Mouse (Mus musculus) cerebellum, adult 11 months (tissue): ENCODE data around the gene Gm21188.
"Not testable (repeated sequence)": the region's sequence is repeated elsewhere in the genome, so short reads cannot be mapped to it uniquely, and the experiment has no call there.

Experiments used
- DNase-seq: peaks from one replicate; pipeline ENCODE4 v3.0.0; 2022

Gm21188 gene

DNA sequence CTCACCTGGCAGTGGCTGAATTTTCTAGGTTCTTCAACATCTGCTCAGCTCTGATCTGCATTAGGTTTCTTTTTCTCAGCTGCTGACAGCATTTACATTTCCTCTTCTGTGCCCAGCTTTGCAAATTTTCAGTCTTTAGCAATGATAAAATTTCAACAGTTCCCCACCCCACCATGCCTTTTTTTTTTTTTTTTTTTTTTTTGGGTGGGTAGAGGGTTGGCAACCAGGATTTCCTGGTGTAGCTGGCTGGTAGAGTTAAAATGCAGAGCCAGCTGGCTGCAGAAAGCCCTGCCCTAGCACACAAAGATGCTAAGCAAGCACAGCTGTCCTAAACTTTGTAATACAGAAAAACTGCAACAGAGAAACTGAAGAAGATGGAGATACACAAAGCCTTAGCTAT is at the start of gene Gm21188:
Gene Gm21188, minus strand, starts transcription at position 110 of the 400 bp plus-strand sequence.
- DNase-seq = not testable (repeated sequence)

DNA sequence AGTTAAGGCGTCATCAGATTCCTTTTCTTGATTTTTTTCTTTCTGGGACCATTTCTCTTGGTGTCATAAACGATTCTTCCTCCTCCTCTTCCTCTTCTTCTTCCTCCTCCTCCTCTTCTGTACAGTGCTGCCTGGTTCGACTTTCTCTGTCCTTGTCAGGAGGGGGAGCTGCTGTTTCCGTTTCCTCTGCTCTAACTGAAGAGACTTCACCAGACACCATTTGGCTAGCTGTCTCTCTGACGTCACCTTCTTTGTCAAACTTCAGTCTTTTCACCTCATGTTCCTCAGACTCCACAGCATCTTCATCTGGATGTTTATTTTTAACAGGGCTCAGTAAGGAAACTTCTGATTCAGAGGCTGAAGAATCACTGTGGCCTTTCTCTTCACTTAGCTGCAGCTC is 47.3 kb upstream of the Gm21188 start:
- DNase-seq = not testable (repeated sequence)

DNA sequence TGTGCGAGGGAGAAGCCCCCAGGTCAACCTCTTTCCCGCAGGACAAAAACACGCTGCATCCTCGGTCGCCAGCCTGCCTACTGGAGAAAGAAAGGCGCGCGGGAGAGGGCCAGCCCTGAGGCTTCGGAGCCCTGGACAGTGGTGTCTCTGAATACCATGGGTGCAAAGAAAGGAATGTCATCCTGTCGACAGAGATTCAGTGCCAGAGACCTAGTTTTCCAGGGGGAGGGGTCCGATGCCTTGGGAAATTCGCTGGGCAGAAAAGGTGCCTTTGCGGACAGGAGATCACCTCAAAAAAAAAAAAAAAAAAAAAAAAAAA is 44.9 kb upstream of the Gm21188 start:
- DNase-seq = not testable (repeated sequence)

DNA sequence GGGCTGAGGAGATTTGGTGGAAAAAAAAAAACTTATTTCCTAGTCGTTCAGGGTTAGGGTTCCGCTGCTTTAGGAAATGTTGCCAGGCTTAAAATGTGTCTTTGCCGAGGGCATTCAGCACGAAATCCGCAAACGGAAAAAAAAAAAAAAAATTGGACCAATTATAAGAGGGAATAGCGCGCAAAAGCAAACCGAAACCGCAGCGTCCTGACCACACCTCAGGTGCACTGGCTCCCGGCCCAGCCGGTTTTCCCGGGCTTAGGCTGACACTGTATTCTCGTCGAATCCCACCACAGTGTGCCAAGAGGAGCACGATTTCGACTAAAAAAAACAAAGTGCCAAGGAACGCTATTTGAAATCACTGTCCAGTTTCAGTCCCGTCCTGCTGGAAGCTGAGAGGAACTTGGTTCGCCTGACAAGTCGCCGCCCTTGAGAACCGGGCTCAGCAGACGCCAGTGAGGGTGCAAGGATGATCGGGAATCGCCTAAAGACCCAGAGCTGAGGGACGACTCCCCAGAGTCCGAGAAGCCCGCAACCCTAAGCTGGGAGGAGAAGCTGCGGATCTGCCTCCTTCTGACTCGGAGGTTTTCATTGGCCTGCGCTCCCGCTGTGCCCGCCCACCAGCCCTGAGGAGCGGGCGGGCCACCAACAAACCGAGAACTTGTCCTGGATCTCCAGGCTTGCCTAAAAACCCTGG is 44.4 kb upstream of the Gm21188 start:
- DNase-seq = not testable (repeated sequence)

DNA sequence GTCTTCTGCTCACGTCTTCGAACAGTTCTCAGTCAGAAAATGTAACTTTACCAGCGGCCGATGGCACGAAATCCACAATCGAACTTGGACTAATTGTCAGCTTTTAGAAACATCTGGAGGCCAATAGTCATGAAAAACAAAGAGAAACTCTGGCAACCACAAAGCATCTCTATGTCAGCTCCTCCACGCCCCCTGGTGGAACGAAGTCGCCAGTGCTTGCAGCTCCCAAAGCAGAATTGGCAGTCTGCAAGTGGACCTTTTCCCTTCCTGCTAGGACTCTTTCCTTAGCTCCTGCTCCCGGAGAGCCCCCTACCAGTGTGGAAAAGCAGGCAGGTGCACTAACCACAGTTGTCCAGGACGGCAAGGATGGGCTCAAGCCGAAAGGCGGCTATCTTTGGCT is 41.0 kb upstream of the Gm21188 start:
- DNase-seq = not testable (repeated sequence)

DNA sequence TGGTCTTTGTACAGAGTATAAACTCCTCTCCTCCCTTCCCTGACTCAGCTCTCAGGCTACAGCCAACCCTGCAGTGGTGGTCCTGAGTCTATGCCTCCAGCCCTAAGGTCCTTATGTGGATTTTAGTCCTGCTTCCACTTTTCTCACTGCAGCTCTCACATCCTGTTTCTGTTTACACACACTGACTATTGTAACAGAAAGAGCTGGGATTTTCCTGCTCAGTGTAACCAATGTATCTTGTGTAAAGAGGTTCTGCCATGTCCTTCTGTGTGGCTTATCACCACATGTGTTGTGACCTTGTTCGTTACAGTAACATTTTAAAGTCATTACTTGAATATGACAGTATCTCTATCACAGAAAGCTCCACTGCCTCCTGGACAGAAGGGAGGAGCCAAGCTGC is 27.6 kb upstream of the Gm21188 start:
- not testable (repeated sequence) for DNase-seq

DNA sequence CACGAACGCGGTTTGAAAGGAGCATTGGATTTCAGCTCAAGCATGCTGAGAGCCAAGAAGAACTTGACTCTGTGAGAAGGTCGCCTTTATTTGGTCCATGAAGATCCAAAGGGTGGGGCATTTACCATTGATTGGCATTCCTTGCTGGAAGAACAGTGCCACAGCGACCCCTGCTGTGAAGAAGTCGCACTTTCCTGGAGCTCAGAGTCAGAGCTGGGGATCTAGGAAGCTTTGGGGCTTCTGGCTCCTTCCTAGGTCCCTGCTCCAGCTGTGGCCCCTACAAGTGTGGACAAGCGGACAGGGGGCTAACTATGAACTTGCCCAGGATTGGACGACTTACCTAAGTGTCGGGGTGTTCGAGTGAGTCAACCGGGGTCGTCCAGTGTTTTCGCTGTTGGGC is 18.9 kb upstream of the Gm21188 start:
- not testable (repeated sequence) for DNase-seq

DNA sequence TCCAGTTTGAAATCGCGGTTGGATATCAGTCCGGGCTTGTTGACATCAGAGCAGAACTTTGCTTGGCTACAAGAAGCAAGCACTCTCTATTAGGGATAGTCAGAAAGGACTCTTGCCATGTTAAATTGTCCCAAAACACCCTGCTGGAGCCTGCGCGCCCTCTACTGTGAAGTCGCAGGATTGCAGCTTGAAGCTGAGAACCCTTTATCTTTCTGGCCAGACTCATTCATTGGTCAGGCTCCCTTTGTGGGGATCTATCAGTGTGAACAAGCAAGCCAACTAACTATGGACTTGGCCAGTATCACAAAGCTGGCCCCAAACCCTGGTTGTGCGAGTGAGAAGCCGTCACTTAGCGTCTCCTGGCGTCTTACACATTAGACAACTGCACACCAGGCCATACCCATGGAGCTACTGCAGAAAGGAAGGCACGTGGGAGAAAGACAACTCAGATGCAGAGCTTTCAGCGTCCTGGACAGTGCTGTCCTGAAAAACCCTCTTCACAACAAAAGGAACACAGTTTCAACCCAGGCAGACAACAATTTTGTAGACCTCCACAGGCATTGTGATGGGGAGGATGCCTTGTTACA is 18.1 kb upstream of the Gm21188 start:
- DNase-seq = not testable (repeated sequence)

DNA sequence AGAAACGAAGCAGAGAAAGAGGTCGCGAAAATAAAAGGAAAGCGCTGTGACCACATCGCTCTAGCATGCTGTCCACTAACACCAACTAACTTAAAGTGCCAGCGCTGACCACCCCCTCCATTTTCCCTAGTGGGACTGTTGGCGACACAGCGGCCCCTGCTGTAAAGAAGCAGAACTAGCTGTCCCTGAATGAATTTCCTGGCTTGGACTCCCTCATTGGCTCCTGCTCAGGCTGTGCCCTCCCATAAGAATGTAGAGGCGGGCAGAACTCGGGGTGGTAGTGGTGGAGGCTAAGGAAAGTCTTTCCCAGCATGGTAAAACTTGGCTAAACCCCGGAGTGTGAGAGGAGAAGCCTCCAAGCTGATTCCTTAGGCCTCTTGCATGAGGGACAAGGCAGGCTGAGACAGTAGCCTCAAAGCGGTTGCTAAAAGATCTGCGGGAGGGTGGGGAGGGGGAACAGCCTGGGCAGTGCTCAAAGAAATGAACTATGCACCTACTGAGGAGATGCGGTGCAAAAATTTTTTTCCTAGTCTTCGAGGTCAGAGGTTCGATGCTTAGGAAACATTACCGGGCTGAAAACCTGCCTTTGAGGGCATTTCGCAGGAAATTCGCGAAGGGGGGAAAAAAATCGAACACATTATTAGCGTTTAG is 11.6 kb upstream of the Gm21188 start:
- not testable (repeated sequence) for DNase-seq

DNA sequence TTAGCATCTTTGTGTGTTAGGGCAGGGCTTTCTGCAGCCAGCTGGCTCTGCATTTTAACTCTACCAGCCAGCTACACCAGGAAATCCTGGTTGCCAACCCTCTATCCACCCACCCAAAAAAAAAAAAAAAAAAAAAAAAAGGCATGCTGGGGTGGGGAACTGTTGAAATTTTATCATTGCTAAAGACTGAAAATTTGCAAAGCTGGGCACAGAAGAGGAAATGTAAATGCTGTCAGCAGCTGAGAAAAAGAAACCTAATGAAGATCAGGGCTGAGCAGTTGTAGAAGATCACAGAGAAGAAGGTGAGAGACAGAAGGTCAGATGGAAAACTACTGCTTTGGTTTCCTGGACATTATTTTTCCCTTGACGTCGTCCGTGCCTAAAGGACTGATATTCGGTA is 10.9 kb upstream of the Gm21188 start:
- not testable (repeated sequence) for DNase-seq

DNA sequence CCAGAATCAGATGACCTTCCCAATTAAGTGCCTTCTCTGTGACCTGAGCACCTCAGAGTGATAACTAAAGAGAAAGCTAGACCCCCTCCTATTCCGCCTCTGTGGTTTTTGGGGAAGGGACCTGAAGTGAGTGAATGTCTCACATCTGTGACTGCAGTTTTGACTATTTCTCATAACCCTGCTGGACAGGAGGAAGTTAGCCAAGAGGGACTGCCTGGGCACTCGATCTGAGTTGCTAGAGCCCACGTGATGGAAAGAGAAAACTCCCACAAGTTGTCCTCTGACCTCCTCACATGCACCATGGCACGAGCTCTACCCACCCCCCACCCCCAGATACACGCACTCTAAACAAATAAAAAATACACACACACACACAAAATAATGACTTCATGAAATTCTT is 3.4 kb downstream of the Gm21188 start:
- DNase-seq = not testable (repeated sequence)

DNA sequence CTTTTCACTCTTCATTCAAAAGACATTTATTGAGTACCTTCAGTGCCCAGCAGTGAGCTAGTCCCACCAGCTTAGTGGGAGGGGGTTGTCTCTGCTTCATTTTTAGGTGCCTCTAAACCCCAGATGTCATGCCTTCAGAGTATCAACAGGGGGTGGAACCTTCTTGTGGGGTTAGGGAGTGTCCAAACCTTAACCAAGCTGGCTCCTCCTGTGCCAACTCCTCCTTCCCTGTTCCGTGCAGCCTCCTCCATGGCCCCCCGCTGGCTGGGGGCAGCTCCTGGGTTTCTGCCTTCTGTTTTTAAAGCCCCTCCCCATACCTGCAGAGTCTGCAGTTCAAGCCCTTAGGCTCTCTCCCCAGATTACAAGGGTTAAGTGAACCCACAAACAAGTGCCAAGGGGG is 3.8 kb downstream of the Gm21188 start:
- not testable (repeated sequence) for DNase-seq

DNA sequence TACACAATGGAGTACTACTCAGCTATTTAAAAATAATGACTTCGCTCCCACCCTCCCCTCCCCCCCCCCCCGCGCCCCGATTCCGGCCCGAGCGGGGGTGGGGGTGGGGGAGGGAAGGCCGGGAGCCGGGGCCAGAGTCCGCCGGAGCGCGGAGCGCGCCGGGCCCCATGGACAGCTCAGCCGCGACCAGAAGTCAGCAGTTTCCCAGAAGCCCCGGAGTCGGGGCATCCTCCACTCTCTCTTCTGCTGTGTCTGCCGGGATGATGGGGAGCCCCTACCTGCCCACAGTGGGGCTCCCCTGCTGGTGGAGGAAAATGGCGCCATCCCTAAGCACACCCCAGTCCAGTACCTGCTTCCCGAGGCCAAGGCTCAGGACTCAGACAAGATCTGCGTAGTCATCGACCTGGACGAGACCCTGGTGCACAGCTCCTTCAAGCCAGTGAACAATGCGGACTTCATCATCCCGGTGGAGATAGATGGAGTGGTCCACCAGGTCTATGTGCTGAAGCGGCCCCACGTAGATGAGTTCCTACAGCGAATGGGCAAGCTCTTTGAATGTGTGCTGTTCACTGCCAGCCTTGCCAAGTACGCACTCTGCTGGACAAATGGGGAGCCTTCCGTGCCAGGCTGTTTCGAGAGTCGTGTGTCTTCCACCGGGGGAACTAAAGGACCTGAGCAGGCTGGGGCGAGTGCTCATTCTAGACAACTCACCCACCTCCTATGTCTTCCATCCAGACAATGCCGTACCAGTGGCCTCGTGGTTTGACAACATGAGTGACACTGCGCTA is 5.4 kb downstream of the Gm21188 start:
- not testable (repeated sequence) for DNase-seq

DNA sequence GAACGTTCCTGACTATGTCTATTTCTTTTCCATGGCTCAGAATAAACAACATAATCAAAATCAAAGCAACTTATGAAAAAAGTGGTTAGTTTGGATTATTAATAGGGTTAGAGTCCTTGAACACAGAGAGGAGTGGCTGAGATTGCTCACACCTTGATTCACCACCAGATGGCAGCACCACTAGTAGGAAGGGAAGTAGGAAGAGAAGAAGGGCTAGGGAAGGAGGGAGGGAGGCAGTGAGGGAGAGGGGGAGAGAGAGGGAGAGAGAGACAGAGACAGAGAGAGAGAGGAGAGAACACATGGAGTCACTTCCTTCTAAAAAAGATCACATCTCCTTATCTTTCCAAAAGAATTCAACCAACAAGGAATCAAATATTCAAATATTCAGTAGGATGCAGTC is 10.8 kb downstream of the Gm21188 start:
- not testable (repeated sequence) for DNase-seq

DNA sequence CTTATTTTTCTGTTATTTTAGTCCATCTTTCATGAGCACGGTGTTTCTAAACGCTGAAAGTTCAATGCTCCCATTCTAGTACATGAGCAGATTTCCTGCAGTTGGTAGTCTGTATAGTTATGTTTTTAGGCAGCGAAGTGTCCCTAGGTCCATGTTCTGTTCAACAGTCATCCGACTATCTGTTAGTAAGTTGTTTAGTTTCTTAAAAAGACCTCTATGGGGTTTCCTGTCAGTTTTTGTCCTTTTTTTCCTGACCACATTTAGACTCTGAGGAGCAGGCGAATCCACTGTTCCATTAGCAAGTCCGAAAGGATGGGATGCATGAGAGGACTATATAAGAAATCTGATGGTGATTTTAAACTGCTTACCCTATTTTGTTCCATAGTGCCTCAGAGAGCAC is 14.1 kb downstream of the Gm21188 start:
- not testable (repeated sequence) for DNase-seq

DNA sequence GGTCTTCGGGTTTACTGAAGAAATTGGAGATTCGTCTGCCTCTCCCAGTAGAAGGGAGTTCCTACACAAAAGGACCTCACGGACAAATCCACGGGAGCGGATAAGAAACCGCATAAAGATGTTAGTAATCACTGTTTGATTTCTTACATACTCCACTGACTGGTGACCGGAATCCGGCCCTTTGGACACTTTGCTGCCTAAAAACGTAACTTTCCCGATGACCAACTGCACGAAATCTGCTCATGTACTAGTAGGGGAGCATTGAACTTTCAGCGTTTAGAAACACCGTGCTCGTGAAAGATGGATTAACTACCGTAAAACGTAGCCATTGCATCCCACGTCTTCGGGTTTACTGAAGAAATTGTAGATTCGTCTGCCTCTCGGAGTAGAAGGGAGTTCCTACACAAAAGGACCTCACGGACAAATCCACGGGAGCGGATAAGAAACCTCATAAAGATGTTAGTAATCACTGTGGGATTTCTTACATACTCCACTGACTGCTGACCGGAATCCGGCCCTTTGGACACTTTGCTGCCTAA is 15.3 kb downstream of the Gm21188 start:
- not testable (repeated sequence) for DNase-seq

DNA sequence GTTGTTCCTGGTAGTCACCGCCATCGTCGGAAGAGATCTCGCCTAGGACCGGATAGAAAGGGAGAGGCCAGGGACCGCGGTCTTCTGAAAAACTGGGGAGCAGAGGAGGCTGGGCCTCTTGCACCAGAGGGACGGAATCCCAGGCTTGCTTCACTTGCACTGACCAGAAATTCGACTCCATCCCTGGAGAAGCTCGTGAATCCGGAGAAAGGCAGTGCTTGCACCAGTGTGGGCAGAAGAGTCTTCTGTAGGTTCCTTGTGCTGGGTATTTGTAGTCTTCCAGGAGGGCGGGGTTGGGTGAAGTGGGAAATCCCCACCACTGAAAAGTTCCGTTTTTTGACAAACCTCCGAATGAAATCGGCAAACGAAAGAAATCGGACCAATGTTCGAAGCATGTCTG is 16.8 kb downstream of the Gm21188 start:
- DNase-seq = not testable (repeated sequence)

DNA sequence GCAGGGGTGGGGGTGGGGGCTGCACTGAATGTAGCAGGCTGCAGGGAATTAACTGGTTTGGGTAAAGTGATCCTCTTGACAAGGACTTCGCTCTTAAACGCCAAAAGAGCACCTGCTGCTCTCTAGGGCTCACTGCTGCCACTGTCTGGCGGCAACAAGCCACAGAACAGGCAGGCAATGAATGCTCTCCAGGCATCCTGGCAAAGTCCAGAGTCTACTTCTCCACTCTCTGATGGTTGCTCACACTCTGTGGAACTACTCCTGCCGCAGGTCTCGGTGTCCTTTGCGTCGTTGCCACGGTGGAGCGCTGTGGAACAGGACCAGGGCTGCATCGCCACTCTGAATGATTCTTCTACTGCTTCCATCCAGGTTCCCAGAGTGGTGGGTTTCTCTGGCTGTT is 17.4 kb downstream of the Gm21188 start:
- DNase-seq = not testable (repeated sequence)

DNA sequence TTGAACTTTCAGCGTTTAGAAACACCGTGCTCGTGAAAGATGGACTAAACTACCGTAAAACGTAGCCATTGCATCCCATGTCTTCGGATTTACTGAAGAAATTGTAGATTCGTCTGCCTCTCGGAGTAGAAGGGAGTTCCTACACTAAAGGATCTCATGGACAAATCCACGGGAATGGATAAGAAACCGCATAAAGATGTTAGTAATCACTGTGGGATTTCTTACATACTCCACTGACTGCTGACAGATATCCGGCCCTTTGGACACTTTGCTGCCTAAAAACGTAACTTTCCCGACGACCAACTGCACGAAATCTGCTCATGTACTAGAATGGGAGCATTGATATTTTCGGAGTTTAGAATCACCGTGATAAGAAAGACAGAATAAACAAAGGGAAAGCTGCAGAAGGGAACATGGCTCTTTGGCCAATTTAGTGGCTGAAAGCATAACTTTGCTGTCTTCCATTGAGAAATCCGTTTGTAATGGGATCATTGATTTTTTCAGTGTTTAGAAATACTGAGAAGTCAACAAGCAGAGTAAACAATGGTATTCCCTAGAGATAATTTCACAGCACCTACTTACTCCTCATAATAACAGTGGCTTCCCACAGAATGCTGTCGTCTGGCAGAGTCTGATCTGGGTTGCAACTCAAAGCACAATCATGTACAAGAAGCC is 18.3 kb downstream of the Gm21188 start:
- DNase-seq = not testable (repeated sequence)

DNA sequence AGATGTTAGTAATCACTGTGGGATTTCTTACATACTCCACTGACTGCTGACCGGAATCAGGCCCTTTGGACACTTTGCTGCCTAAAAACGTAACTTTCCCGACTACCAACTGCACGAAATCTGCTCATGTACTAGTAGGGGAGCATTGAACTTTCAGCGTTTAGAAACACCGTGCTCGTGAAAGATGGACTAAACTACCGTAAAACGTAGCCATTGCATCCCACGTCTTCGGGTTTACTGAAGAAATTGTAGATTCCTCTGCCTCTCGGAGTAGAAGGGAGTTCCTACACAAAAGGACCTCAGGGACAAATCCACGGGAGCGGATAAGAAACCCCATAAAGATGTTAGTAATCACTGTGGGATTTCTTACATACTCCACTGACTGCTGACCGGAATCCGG is 20.3 kb downstream of the Gm21188 start:
- not testable (repeated sequence) for DNase-seq

DNA sequence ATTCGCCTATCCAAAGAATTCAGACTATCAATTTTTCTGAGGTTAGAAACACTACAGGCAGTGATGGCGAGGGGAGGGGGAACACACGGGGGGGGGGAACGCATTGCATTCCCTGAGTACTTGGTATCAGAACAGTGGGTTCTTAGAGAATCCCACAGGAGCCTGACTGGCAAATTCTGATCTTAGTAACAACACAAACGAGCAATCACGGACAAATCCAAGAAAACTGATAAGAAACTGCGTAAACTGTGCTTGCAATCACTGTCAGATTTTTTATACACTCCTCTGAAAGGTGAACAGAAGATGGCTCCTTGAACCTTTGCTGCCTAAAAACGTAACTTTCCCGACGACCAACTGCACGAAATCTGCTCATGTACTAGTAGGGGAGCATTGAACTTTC is 24.6 kb downstream of the Gm21188 start:
- DNase-seq = not testable (repeated sequence)

DNA sequence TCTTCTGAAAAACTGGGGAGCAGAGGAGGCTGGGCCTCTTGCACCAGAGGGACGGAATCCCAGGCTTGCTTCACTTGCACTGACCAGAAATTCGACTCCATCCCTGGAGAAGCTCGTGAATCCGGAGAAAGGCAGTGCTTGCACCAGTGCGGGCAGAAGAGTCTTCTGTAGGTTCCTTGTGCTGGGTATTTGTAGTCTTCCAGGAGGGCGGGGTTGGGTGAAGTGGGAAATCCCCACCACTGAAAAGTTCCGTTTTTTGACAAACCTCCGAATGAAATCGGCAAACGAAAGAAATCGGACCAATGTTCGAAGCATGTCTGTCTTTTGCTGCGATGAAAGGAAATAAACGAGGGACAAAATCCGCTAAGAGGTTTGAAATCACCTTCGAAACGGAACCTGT is 25.1 kb downstream of the Gm21188 start, which contains the start of gene Gm36079:
Gene Gm36079, minus strand, starts transcription at position 101 of the 400 bp plus-strand sequence.
- not testable (repeated sequence) for DNase-seq
